Mouse (Mus musculus) thymus, adult 2 months (tissue): Measurements from ENCODE around the gene Iffo2.

Source experiments
- CTCF ChIP-seq: fragments of 200-500 bp; IDR thresholded peaks from 2 replicates; pipeline ENCODE4 v1.5.1; 2012; ENCODE audit warnings: mild to moderate bottlenecking, control low read depth, low read length, moderate library complexity, borderline replicate concordance; ENCODE audit not compliant: control insufficient read depth, poor library complexity, insufficient read depth; ENCODE audit errors: extremely low read depth
- POLR2A ChIP-seq: fragments of 200-500 bp; IDR thresholded peaks from 2 replicates; pipeline ENCODE4 v1.6.1; 2012; ENCODE audit warnings: mild to moderate bottlenecking, low read length, control low read depth, moderate library complexity; ENCODE audit not compliant: control insufficient read depth, poor library complexity, insufficient read depth; ENCODE audit errors: extremely low read depth

GRCm38 (mm10) chr4:139572928-139573512 lies 42.7 kb downstream of the Iffo2 start:
- TF ChIP-seq CTCF (no peak), POLR2A (no peak)
